Mouse (Mus musculus) liver, embryonic 16.5 days (tissue): ENCODE measurements around the gene Ttll11. TPM values are rescaled to one million over a fixed set of nuclear protein-coding genes. Genes with fewer than 3 reads are reported as not detected.
A peak's percentile ranks its signal among the peaks of the same experiment; 100 is the strongest.

ENCODE experiments used
- ATAC-seq: fragments of 200-750 bp; cut with Nextera tagmentation; 2 replicates; pipeline ENCODE4 v1.8.0; 2017; ENCODE audit warnings: low read depth, mild to moderate bottlenecking, moderate number of reproducible peaks, moderate library complexity
- H3K27ac ChIP-seq: fragments of 300-500 bp; sonication (generic); 2 replicates; pipeline ENCODE4 v1.5.1; 2014; ENCODE audit warnings: mild to moderate bottlenecking, low read length
- H3K27me3 ChIP-seq: fragments of 300-500 bp; sonication (generic); 2 replicates; pipeline ENCODE4 v1.6.1; 2014; ENCODE audit warnings: low read depth, low read length, mixed read lengths; ENCODE audit not compliant: control insufficient read depth, insufficient read depth
- H3K36me3 ChIP-seq: fragments of 300-500 bp; sonication (generic); 2 replicates; pipeline ENCODE4 v1.6.1; 2014; ENCODE audit warnings: mild to moderate bottlenecking; ENCODE audit not compliant: control insufficient read depth, insufficient read depth
- H3K4me1 ChIP-seq: fragments of 300-500 bp; sonication (generic); 2 replicates; pipeline ENCODE4 v1.6.1; 2014; ENCODE audit warnings: low read depth, low read length, mixed read lengths; ENCODE audit not compliant: control insufficient read depth
- H3K4me2 ChIP-seq: fragments of 300-500 bp; sonication (generic); 2 replicates; pipeline ENCODE4 v1.6.1; 2014; ENCODE audit warnings: low read depth, low read length, mixed read lengths
- H3K4me3 ChIP-seq: fragments of 300-500 bp; sonication (generic); 2 replicates; pipeline ENCODE4 v1.5.1; 2014; ENCODE audit warnings: low read depth, mild to moderate bottlenecking, low read length
- H3K9ac ChIP-seq: fragments of 300-500 bp; sonication (generic); 2 replicates; pipeline ENCODE4 v1.6.1; 2014; ENCODE audit warnings: low read depth, low read length
- H3K9me3 ChIP-seq: fragments of 300-500 bp; sonication (generic); replicated peaks from 2 replicates; pipeline ENCODE4 v1.6.1; 2016; ENCODE audit warnings: low read length; ENCODE audit not compliant: control insufficient read depth
- WGBS: fragments of 180-500 bp; shearing (Covaris S2); extraction: QIAGEN DNeasy Blood & Tissue Kit; methylation state at CpG from one replicate; pipeline ENCODE4 v1.1.7; 2014; ENCODE audit not compliant: insufficient replicate concordance; 5-methylcytosine and 5-hydroxymethylcytosine counted together
- polyA plus RNA-seq: library from polyadenylated mRNA; unstranded; fragments of >200 nt; fragmentation: Nextera tagmentation; extraction: Ambion mirVana; gene quantifications from 2 replicates; pipeline ENCODE4 v1.2.1, GENCODE M21; 2015

Gene Ttll11
- polyA plus RNA-seq, 1 experiment from 2014 or later = 0.79 TPM

- WGBS = 70% methylated on average over 13 of the region's 13 CpGs
- H3K4me2 ChIP-seq = no peak overlapping the region
- H3K27ac ChIP-seq = no peak overlapping the region
- H3K9me3 ChIP-seq = no peaks in the 10 kb centered on the region
- H3K4me3 ChIP-seq = no peak overlapping the region
- H3K36me3 ChIP-seq = no peaks in the 10 kb centered on the region; the same call in 1 of the 2 replicates
- ATAC-seq = no peak
- H3K4me1 ChIP-seq = no peaks in the 10 kb centered on the region; the same call in 1 of the 2 replicates
- H3K27me3 ChIP-seq = no peaks in the 10 kb centered on the region
- no peak overlapping the region for H3K9ac ChIP-seq
These were observed 259.2 kb downstream of the Ttll11 start for GRCm38 (mm10) chr2:35720550-35720949.

DNA sequence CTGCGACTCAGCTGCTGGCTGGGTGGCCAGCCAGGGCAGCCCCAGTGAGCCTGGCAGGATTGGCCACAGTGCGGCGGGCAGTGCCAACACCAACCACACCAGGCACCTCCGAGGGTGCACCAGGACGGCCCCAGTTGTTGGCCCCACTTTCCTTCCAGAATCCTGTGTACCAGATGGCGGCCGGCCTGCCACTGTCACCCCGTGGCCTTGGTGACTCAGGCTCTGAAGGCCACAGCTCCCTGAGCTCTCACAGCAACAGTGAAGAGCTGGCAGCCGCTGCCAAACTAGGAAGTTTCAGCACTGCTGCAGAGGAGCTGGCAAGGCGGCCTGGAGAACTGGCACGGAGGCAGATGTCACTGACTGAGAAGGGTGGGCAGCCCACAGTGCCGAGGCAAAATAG is 259.6 kb downstream of the Ttll11 start:
- WGBS = 75% methylated on average over 12 of the region's 12 CpGs
- Histone ChIP-seq H3K4me3 (no peak overlapping the region), H3K4me2 (no peak overlapping the region), H3K27me3 (no peaks in the 10 kb centered on the region), H3K9ac (no peak overlapping the region), H3K27ac (no peak overlapping the region), H3K9me3 (no peaks in the 10 kb centered on the region), H3K36me3 (no peaks in the 10 kb centered on the region; the same call in 1 of the 2 replicates), H3K4me1 (no peaks in the 10 kb centered on the region; the same call in 1 of the 2 replicates)
- ATAC-seq = no peak

- ATAC-seq = no peak
- no peaks in the 10 kb centered on the region; the same call in 1 of the 2 replicates for H3K4me1 ChIP-seq
- WGBS = 68% methylated on average over 12 of the region's 12 CpGs
- H3K27ac ChIP-seq = no peak overlapping the region
- H3K36me3 ChIP-seq = no peaks in the 10 kb centered on the region; the same call in 1 of the 2 replicates
- no peak overlapping the region for H3K4me3 ChIP-seq
- no peaks in the 10 kb centered on the region for H3K9me3 ChIP-seq
- H3K27me3 ChIP-seq = no peaks in the 10 kb centered on the region
- no peak overlapping the region for H3K9ac ChIP-seq
- no peak overlapping the region for H3K4me2 ChIP-seq
These were observed 260.3 kb downstream of the Ttll11 start for GRCm38 (mm10) chr2:35719230-35720005.

DNA sequence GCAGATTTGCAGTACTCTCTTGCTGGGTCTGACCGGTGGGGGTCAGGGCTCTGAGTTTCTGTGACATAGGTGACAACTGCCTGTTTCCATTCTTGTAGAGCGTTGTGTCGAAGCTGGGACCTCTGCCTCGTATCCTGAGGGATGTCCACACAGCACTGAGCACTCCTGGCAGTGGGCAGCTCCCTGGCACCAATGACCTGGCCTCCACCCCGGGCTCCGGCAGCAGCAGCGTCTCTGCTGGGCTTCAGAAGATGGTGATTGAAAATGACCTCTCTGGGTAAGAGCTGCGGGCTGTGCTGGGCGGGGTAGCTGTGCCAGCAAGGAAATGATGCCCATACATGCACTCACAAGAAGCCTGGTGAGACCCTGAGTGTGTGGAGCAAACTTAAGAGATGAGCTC is 261.1 kb downstream of the Ttll11 start:
- no peaks in the 10 kb centered on the region for H3K27me3 ChIP-seq
- ATAC-seq = no peak
- peak overlapping the region; percentile 33 for H3K27ac ChIP-seq
- 78% methylated on average over 9 of the region's 9 CpGs for WGBS
- no peak overlapping the region for H3K9ac ChIP-seq
- no peaks in the 10 kb centered on the region for H3K9me3 ChIP-seq
- no peak overlapping the region for H3K4me2 ChIP-seq
- no peak overlapping the region for H3K4me3 ChIP-seq
- no peaks in the 10 kb centered on the region; the same call in 1 of the 2 replicates for H3K4me1 ChIP-seq
- no peaks in the 10 kb centered on the region; the same call in 1 of the 2 replicates for H3K36me3 ChIP-seq

DNA sequence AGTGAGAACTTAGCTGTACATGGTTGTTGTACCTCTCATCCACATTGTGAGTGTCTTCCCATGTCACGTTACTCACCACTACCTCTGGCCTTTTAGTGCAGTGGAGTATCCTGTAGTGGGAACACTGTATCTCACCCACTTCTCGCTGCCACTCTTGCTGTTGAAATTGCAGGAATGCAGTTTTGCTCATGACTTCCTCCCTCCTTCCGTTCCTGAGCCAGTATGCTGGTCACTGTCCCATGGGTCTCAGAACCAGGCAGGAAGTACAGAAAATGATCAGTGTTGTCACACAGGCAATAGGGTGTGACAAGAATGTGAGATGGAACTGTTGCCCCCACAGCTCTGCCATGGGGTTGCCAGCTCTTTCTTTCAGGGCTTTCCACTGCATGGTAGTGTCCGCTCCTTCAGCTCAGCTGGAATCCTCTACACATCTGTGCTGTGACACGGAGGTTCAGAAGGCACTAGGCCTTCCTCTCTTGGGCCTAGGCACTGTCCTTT is 261.7 kb downstream of the Ttll11 start:
- Histone ChIP-seq H3K27ac (peak overlapping the region; percentile 33), H3K36me3 (no peaks in the 10 kb centered on the region; the same call in 1 of the 2 replicates), H3K4me2 (no peak overlapping the region), H3K27me3 (no peaks in the 10 kb centered on the region), H3K4me1 (no peaks in the 10 kb centered on the region; the same call in 1 of the 2 replicates), H3K9ac (no peak overlapping the region), H3K4me3 (no peak overlapping the region), H3K9me3 (no peaks in the 10 kb centered on the region)
- ATAC-seq = peak; percentile 35; the same call in 1 of the 2 replicates
- whole genome bisulfite sequencing = 59% methylated on average over 5 of the region's 5 CpGs

- Histone ChIP-seq H3K27me3 (no peaks in the 10 kb centered on the region), H3K27ac (no peak overlapping the region), H3K9me3 (no peaks in the 10 kb centered on the region), H3K36me3 (no peaks in the 10 kb centered on the region; the same call in 1 of the 2 replicates), H3K4me2 (no peak overlapping the region), H3K9ac (no peak overlapping the region), H3K4me1 (no peaks in the 10 kb centered on the region; the same call in 1 of the 2 replicates), H3K4me3 (no peak overlapping the region)
- no peak for ATAC-seq
- WGBS = 15% methylated on average over 1 of the region's 1 CpGs
These were observed 263.5 kb downstream of the Ttll11 start for GRCm38 (mm10) chr2:35716175-35716574.

DNA sequence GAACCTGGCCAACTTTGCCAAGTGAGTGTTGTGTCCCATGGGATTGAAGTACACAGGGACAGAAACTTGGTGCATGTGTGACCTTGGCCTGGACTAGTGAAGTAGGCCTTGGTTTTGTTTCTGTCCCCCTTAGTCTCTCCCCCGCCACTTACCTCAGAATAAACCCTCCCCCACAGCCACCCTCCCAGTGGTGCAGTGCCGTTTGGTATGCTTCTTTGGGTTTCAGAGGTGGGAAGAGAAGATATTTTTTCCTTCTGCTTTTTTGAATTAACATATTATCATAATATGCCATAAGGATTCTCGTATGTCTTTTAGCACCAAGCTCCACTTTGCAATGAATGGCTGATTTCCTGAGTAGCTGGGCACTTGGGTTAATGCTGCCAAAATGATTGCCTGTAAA is 264.2 kb downstream of the Ttll11 start:
- H3K4me3 ChIP-seq = no peak overlapping the region
- no peak for ATAC-seq
- 71% methylated on average over 3 of the region's 3 CpGs for WGBS
- no peak overlapping the region for H3K9ac ChIP-seq
- no peaks in the 10 kb centered on the region; the same call in 1 of the 2 replicates for H3K36me3 ChIP-seq
- no peak overlapping the region for H3K4me2 ChIP-seq
- H3K9me3 ChIP-seq = no peaks in the 10 kb centered on the region
- no peaks in the 10 kb centered on the region for H3K27me3 ChIP-seq
- no peak overlapping the region for H3K27ac ChIP-seq
- no peaks in the 10 kb centered on the region; the same call in 1 of the 2 replicates for H3K4me1 ChIP-seq

GRCm38 (mm10) chr2:35714742-35715167 is 265.0 kb downstream of the Ttll11 start:
- peaks cover 4% of the 10 kb centered on the region; the same call in 1 of the 2 replicates for H3K36me3 ChIP-seq
- H3K27me3 ChIP-seq = no peaks in the 10 kb centered on the region
- no peak overlapping the region for H3K4me2 ChIP-seq
- no peaks in the 10 kb centered on the region for H3K9me3 ChIP-seq
- H3K27ac ChIP-seq = no peak overlapping the region
- ATAC-seq = no peak
- H3K4me1 ChIP-seq = no peaks in the 10 kb centered on the region; the same call in 1 of the 2 replicates
- 57% methylated on average over 8 of the region's 8 CpGs for WGBS
- H3K9ac ChIP-seq = no peak overlapping the region
- H3K4me3 ChIP-seq = no peak overlapping the region

DNA sequence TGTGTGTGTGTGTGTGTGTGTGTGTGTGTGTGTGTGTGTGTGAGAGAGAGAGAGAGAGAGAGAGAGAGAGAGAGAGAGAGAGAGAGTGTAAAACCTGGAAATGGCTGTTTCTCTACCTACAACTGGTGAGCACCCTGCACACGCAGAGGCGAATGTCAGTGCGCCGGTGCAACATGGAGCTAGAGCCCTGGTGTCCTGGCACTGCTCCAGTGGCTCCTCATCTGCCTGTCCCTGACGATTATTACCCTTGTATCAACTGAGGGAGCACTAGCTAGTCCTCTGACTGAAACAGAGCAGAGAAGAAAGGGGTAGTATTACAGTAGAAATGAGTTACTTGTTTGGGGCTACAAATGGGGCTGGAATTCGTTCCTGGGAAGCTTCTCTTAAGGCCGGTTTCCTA is 266.3 kb downstream of the Ttll11 start:
- Histone ChIP-seq H3K9me3 (no peaks in the 10 kb centered on the region), H3K36me3 (0 out of 2 replicates have a peak, but pooled peaks cover 4% of the 10 kb centered on the region), H3K27ac (no peak overlapping the region), H3K27me3 (no peaks in the 10 kb centered on the region), H3K4me1 (no peaks in the 10 kb centered on the region; the same call in 1 of the 2 replicates), H3K4me3 (no peak overlapping the region), H3K4me2 (no peak overlapping the region), H3K9ac (no peak overlapping the region)
- ATAC-seq = no peak
- WGBS = 69% methylated on average over 7 of the region's 7 CpGs
